Mouse (Mus musculus) C2C12 (cell line): ENCODE data around the gene Irak1bp1.

Experiments
- CTCF ChIP-seq: IDR thresholded peaks from one replicate; pipeline ENCODE4 v1.5.1; 2011; ENCODE audit not compliant: control insufficient read depth, insufficient read depth, insufficient read length
- FOSL1 ChIP-seq: IDR thresholded peaks from one replicate; pipeline ENCODE4 v1.8.0; 2011; ENCODE audit warnings: mild to moderate bottlenecking, low read length; ENCODE audit not compliant: poor library complexity, insufficient read depth, severe bottlenecking
- MAX ChIP-seq: IDR thresholded peaks from one replicate; pipeline ENCODE4 v1.6.1; 2011; ENCODE audit warnings: mild to moderate bottlenecking, control low read depth
- MYOD1 ChIP-seq: IDR thresholded peaks from one replicate; pipeline ENCODE4 v1.6.1; 2011; ENCODE audit warnings: low read depth; ENCODE audit not compliant: control insufficient read depth, insufficient read length
- MYOG ChIP-seq: IDR thresholded peaks from one replicate; pipeline ENCODE4 v1.6.1; 2011; ENCODE audit not compliant: control insufficient read depth, insufficient read length; ENCODE audit errors: extremely low read depth
- USF1 ChIP-seq: IDR thresholded peaks from one replicate; pipeline ENCODE4 v1.6.1; 2011; ENCODE audit warnings: low read depth, mild to moderate bottlenecking, control low read depth, moderate library complexity

GRCm38 (mm10) chr9:82860805-82861204 lies 31.5 kb downstream of the Irak1bp1 start:
- TF ChIP-seq CTCF, result no peak
- TF ChIP-seq MYOG, result no peak
- TF ChIP-seq MAX, result no peak
- TF ChIP-seq USF1, result no peak
- no peak for TF ChIP-seq MYOD1
- no peak for TF ChIP-seq FOSL1
